Mouse (Mus musculus) adrenal gland, adult (tissue): ENCODE results near the gene Enkd1.

Experiments used
- DNase-seq, 2 experiments: peaks; one replicate each; pipeline ENCODE4 v3.0.0; 2022 to 2023; ENCODE audit warnings: low spot score in 1 of 2; ENCODE audit not compliant: inconsistent age in 2 of 2

Gene Enkd1

GRCm38 (mm10) chr8:105685325-105685724, 22.7 kb downstream of the Enkd1 start:
- no peak for DNase-seq

- DNase-seq: no peak
Observed at GRCm38 (mm10) chr8:105677891-105678290, 30.1 kb downstream of the Enkd1 start.

- peak in 1 of 2 experiments; percentile 58 for DNase-seq
Observed at GRCm38 (mm10) chr8:105661167-105661566, 46.8 kb downstream of the Enkd1 start.

- DNase-seq: no peak
Observed at GRCm38 (mm10) chr8:105657641-105658040, 50.4 kb downstream of the Enkd1 start.
